Mouse (Mus musculus): ENCODE measurements around the gene Misp.

- TF ChIP-seq CTCF (IDR thresholded peaks at IDR 0.05; ENCODE audit: extremely low read depth, insufficient read length, insufficient replicate concordance, low read depth, low read length) (no peak), POLR2A (IDR thresholded peaks at IDR 0.05; ENCODE audit: low read depth, low read length) (no peak)
Measured at GRCm38 (mm10) chr10:79815671-79816494, 4.9 kb upstream of the Misp start.
